Mouse (Mus musculus) heart, embryonic 15.5 days (tissue): ENCODE measurements around the gene Serpinb9b. TPM values are rescaled to one million over a fixed set of nuclear protein-coding genes. Genes with fewer than 3 reads are reported as not detected.

Source experiments
- ATAC-seq: fragments of 200-750 bp; cut with Nextera tagmentation; replicated peaks from 2 replicates; pipeline ENCODE4 v1.8.0; 2017; ENCODE audit warnings: low read depth, moderate TSS enrichment; ENCODE audit not compliant: insufficient number of reproducible peaks, insufficient read depth, low FRiP score
- H3K27ac ChIP-seq: fragments of 300-500 bp; sonication (generic); 2 replicates; pipeline ENCODE4 v1.5.1; 2015; ENCODE audit warnings: mild to moderate bottlenecking, inconsistent platforms
- H3K27me3 ChIP-seq: fragments of 300-500 bp; sonication (generic); 2 replicates; pipeline ENCODE4 v1.6.1; 2015; ENCODE audit warnings: inconsistent platforms
- H3K36me3 ChIP-seq: fragments of 300-500 bp; sonication (generic); 2 replicates; pipeline ENCODE4 v1.6.1; 2015; ENCODE audit warnings: mild to moderate bottlenecking, inconsistent platforms
- H3K4me1 ChIP-seq: fragments of 300-500 bp; sonication (generic); replicated peaks from 2 replicates; pipeline ENCODE4 v1.6.1; 2015; ENCODE audit warnings: inconsistent platforms
- H3K4me2 ChIP-seq: fragments of 300-500 bp; sonication (generic); 2 replicates; pipeline ENCODE4 v1.6.1; 2015; ENCODE audit warnings: inconsistent platforms, mild to moderate bottlenecking, moderate library complexity
- H3K4me3 ChIP-seq: fragments of 300-500 bp; sonication (generic); 2 replicates; pipeline ENCODE4 v1.5.1; 2015; ENCODE audit warnings: mild to moderate bottlenecking, inconsistent platforms
- H3K9ac ChIP-seq: fragments of 300-500 bp; sonication (generic); 2 replicates; pipeline ENCODE4 v1.6.1; 2015; ENCODE audit warnings: mild to moderate bottlenecking, inconsistent platforms
- H3K9me3 ChIP-seq: fragments of 300-500 bp; sonication (generic); replicated peaks from 2 replicates; pipeline ENCODE4 v1.6.1; 2016; ENCODE audit warnings: inconsistent platforms
- WGBS: fragments of 180-500 bp; shearing (Covaris S2); methylation state at CpG from one replicate; pipeline ENCODE4 v1.1.7; 2015; ENCODE audit warnings: mixed read lengths; 5-methylcytosine and 5-hydroxymethylcytosine counted together
- polyA plus RNA-seq: library from polyadenylated mRNA; unstranded; fragments of >200 nt; fragmentation: Nextera tagmentation; extraction: Ambion mirVana; gene quantifications from 2 replicates; pipeline ENCODE4 v1.2.1, GENCODE M21; 2015

Gene Serpinb9b
- polyA plus RNA-seq, 1 experiment from 2014 or later, result 0.52 TPM

GRCm38 (mm10) chr13:33047234-33047633 is 20.0 kb downstream of the Serpinb9b start:
- Histone ChIP-seq H3K27me3 (no peaks in the 10 kb centered on the region), H3K36me3 (no peaks in the 10 kb centered on the region), H3K9ac (no peak overlapping the region), H3K4me2 (no peak overlapping the region), H3K4me1 (0 out of 2 replicates have a peak, but pooled peaks cover 2% of the 10 kb centered on the region), H3K4me3 (no peak overlapping the region), H3K27ac (no peak overlapping the region), H3K9me3 (no peaks in the 10 kb centered on the region)
- 74% methylated on average over 2 of the region's 2 CpGs for WGBS
- ATAC-seq, result no peak

- H3K4me2 ChIP-seq, result no peak overlapping the region
- no peak for ATAC-seq
- no peak overlapping the region for H3K9ac ChIP-seq
- H3K9me3 ChIP-seq, result no peaks in the 10 kb centered on the region
- no peaks in the 10 kb centered on the region for H3K27me3 ChIP-seq
- H3K27ac ChIP-seq, result no peak overlapping the region
- H3K36me3 ChIP-seq, result no peaks in the 10 kb centered on the region
- H3K4me3 ChIP-seq, result no peak overlapping the region
- H3K4me1 ChIP-seq, result 0 out of 2 replicates have a peak, but pooled peaks cover 2% of the 10 kb centered on the region
- WGBS, result 72% methylated on average over 4 of the region's 4 CpGs
Measured at GRCm38 (mm10) chr13:33048187-33048586, 21.0 kb downstream of the Serpinb9b start.

GRCm38 (mm10) chr13:33051697-33052096 is 24.5 kb downstream of the Serpinb9b start:
- Histone ChIP-seq H3K4me2 (no peak overlapping the region), H3K4me3 (no peak overlapping the region), H3K36me3 (no peaks in the 10 kb centered on the region), H3K27me3 (no peaks in the 10 kb centered on the region), H3K9me3 (no peaks in the 10 kb centered on the region), H3K9ac (no peak overlapping the region), H3K27ac (no peak overlapping the region), H3K4me1 (0 out of 2 replicates have a peak, but pooled peaks cover 2% of the 10 kb centered on the region)
- no peak for ATAC-seq
- WGBS, result 31% methylated on average over 3 of the region's 3 CpGs

GRCm38 (mm10) chr13:33063048-33063447 is 35.8 kb downstream of the Serpinb9b start:
- H3K9ac ChIP-seq, result no peak overlapping the region
- WGBS, result 26% methylated on average over 1 of the region's 1 CpGs
- H3K4me1 ChIP-seq, result no peaks in the 10 kb centered on the region
- H3K27me3 ChIP-seq, result no peaks in the 10 kb centered on the region
- H3K4me2 ChIP-seq, result no peak overlapping the region
- ATAC-seq, result no peak
- H3K27ac ChIP-seq, result no peak overlapping the region
- no peaks in the 10 kb centered on the region for H3K9me3 ChIP-seq
- H3K36me3 ChIP-seq, result no peaks in the 10 kb centered on the region
- no peak overlapping the region for H3K4me3 ChIP-seq

- H3K27ac ChIP-seq, result no peak overlapping the region
- WGBS, result 53% methylated on average over 1 of the region's 1 CpGs
- H3K36me3 ChIP-seq, result no peaks in the 10 kb centered on the region
- no peak overlapping the region for H3K9ac ChIP-seq
- no peaks in the 10 kb centered on the region for H3K4me1 ChIP-seq
- no peaks in the 10 kb centered on the region for H3K9me3 ChIP-seq
- no peak for ATAC-seq
- H3K4me2 ChIP-seq, result no peak overlapping the region
- no peak overlapping the region for H3K4me3 ChIP-seq
- no peaks in the 10 kb centered on the region for H3K27me3 ChIP-seq
Measured at GRCm38 (mm10) chr13:33067387-33067977, 40.3 kb downstream of the Serpinb9b start.

GRCm38 (mm10) chr13:33068164-33068563 is 40.9 kb downstream of the Serpinb9b start:
- Histone ChIP-seq H3K27ac (no peak overlapping the region), H3K36me3 (no peaks in the 10 kb centered on the region), H3K4me3 (no peak overlapping the region), H3K4me1 (no peaks in the 10 kb centered on the region), H3K9ac (no peak overlapping the region), H3K4me2 (no peak overlapping the region), H3K9me3 (no peaks in the 10 kb centered on the region), H3K27me3 (no peaks in the 10 kb centered on the region)
- no peak for ATAC-seq
- WGBS, result 58% methylated on average over 3 of the region's 3 CpGs

- Histone ChIP-seq H3K9ac (no peak overlapping the region), H3K9me3 (no peaks in the 10 kb centered on the region), H3K27ac (no peak overlapping the region), H3K27me3 (no peaks in the 10 kb centered on the region), H3K4me2 (no peak overlapping the region), H3K4me3 (no peak overlapping the region), H3K36me3 (no peaks in the 10 kb centered on the region), H3K4me1 (no peaks in the 10 kb centered on the region)
- no peak for ATAC-seq
- 68% methylated on average over 5 of the region's 5 CpGs for WGBS
Measured at GRCm38 (mm10) chr13:33071776-33072175, 44.6 kb downstream of the Serpinb9b start.

GRCm38 (mm10) chr13:33074029-33074428 is 46.8 kb downstream of the Serpinb9b start:
- H3K36me3 ChIP-seq, result no peaks in the 10 kb centered on the region
- no peak overlapping the region for H3K9ac ChIP-seq
- no peak overlapping the region for H3K4me2 ChIP-seq
- H3K9me3 ChIP-seq, result no peaks in the 10 kb centered on the region
- peak; percentile 64; the same call in 1 of the 2 replicates for ATAC-seq
- no peak overlapping the region for H3K4me3 ChIP-seq
- no peaks in the 10 kb centered on the region for H3K4me1 ChIP-seq
- H3K27me3 ChIP-seq, result no peaks in the 10 kb centered on the region
- H3K27ac ChIP-seq, result no peak overlapping the region

- no peak overlapping the region for H3K27ac ChIP-seq
- no peaks in the 10 kb centered on the region for H3K36me3 ChIP-seq
- no peak overlapping the region for H3K9ac ChIP-seq
- no peak overlapping the region for H3K4me2 ChIP-seq
- 36% methylated on average over 3 of the region's 3 CpGs for WGBS
- no peak overlapping the region for H3K4me3 ChIP-seq
- no peaks in the 10 kb centered on the region for H3K27me3 ChIP-seq
- H3K9me3 ChIP-seq, result no peaks in the 10 kb centered on the region
- H3K4me1 ChIP-seq, result 0 out of 2 replicates have a peak, but pooled peaks cover 3% of the 10 kb centered on the region
- no peak for ATAC-seq
Measured at GRCm38 (mm10) chr13:33076247-33076646, 49.0 kb downstream of the Serpinb9b start.

- 0 out of 2 replicates have a peak, but pooled peaks cover 3% of the 10 kb centered on the region for H3K4me1 ChIP-seq
- H3K36me3 ChIP-seq, result no peaks in the 10 kb centered on the region
- ATAC-seq, result no peak
- no peak overlapping the region for H3K27ac ChIP-seq
- H3K9ac ChIP-seq, result no peak overlapping the region
- H3K4me3 ChIP-seq, result no peak overlapping the region
- no peaks in the 10 kb centered on the region for H3K9me3 ChIP-seq
- H3K27me3 ChIP-seq, result no peaks in the 10 kb centered on the region
- H3K4me2 ChIP-seq, result no peak overlapping the region
- WGBS, result 80% methylated on average over 10 of the region's 10 CpGs
Measured at GRCm38 (mm10) chr13:33077026-33077685, 49.9 kb downstream of the Serpinb9b start.

- Histone ChIP-seq H3K9ac (no peak within 1 kb of the TSS), H3K27me3 (no peaks in the 10 kb centered on the region), H3K4me3 (peak within 1 kb of the TSS; percentile 18; the same call in 1 of the 2 replicates), H3K4me1 (0 out of 2 replicates have a peak, but pooled peaks cover 3% of the 10 kb centered on the region), H3K27ac (no peak within 1 kb of the TSS), H3K4me2 (peak within 1 kb of the TSS; percentile 62), H3K9me3 (no peaks in the 10 kb centered on the region), H3K36me3 (no peaks in the 10 kb centered on the region)
- WGBS, result 47% methylated on average over 3 of the region's 3 CpGs
- ATAC-seq, result no peak
Measured at GRCm38 (mm10) chr13:33078056-33078705, 51.0 kb downstream of the Serpinb9b start, which contains the start of gene Serpinb1b. Gene Serpinb1b, plus strand, starts transcription at chr13:33078575.
